Mouse (Mus musculus) thymus, postnatal 10 days (tissue): ENCODE results near the gene Stpg1.

Experiments used
- DNase-seq, 2 experiments: peaks; one replicate each; pipeline ENCODE4 v3.0.0; 2021; ENCODE audit warnings: low spot score in 2 of 2

Gene Stpg1

GRCm38 (mm10) chr4:135513865-135514264 is 19.3 kb downstream of the Stpg1 start:
- no peak for DNase-seq

DNA sequence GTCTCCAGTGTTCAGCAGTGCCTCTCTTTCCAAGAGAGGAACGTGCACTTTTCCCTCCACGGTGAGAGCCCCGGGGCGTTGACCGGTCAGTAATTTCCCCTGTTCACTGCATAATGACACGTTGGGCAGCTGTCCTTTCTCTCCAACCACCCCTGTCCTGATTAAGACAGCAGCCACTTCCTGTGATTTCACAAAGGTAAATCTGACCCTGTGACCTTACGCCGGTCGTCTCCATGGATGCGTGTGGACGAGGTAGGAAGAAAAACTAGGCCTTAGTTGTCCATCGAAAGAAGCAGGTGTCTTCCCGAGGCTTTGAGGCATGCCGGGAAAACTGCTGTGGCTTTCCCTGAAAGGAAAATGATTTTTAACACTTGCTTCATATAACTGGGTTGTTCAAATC is 20.3 kb downstream of the Stpg1 start:
- no peak for DNase-seq

- DNase-seq: peak in 1 of 2 experiments; percentile 61
Measured at GRCm38 (mm10) chr4:135516351-135517316, 22.0 kb downstream of the Stpg1 start.

DNA sequence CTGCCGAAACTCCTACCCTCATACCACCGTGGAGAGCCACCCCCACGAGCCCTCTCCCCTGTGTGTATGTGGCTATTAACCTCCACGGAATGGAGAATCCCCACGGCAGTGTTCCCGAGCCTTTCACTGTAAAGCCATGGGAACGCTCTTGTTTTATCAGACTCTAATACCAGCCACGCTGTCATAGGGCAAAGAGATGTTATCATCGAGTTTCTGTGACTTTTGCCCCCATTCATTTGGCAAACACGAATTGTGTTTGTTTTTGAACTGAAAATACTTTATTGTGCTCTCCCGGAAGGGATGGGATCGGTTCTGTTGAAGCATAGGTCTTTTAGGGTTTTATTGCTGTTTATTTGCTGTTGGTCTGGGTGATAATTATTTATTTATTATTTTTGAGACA is 23.5 kb downstream of the Stpg1 start:
- DNase-seq: no peak

DNA sequence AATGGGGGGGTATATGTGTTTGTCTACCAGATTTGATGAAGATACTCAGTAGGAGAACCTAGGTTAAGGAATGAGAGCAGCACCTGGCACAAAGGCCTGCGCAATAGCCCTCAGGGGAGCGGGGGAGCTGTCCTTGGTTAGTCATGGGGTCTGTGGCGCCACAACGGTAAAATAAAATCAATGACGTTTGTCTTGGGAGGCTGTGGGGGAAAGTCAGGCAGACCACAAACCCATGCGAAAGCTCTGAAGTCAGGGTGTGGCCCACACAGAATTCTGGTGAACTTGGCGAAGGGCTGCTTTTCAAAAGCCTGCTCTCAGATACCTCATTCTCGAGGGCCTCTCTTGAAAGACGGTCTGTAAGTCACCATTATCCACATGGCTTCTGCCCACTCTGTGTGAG is 25.8 kb downstream of the Stpg1 start:
- no peak for DNase-seq

DNA sequence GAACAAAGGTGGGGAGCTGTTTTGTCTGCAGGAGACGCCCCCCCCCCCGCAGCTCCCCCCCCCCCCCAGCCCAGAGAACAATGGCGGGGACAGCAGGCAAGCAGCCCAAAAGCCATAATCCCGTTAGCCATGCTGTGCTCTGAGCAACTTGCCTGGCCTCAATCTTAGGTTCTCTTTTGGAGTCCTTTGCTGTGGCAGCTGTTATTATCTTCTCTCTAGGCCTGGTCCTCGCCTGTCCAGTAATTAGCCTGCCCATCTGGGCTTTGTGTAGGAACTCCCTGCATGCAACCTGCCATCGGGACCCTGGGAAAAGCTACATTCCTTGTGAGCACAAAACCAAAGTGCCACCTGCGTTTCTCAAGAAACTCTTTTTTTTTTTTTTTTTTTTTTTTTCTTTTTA is 29.3 kb downstream of the Stpg1 start:
- no peak for DNase-seq

GRCm38 (mm10) chr4:135525057-135525456 is 30.5 kb downstream of the Stpg1 start:
- no peak for DNase-seq

- DNase-seq: no peak
Measured at GRCm38 (mm10) chr4:135526039-135526710, 31.6 kb downstream of the Stpg1 start.

- DNase-seq: no peak
Measured at GRCm38 (mm10) chr4:135530270-135530669, 35.7 kb downstream of the Stpg1 start.

GRCm38 (mm10) chr4:135531236-135531635 is 36.6 kb downstream of the Stpg1 start:
- DNase-seq: no peak

- no peak for DNase-seq
Measured at GRCm38 (mm10) chr4:135531771-135532613, 37.4 kb downstream of the Stpg1 start.

DNA sequence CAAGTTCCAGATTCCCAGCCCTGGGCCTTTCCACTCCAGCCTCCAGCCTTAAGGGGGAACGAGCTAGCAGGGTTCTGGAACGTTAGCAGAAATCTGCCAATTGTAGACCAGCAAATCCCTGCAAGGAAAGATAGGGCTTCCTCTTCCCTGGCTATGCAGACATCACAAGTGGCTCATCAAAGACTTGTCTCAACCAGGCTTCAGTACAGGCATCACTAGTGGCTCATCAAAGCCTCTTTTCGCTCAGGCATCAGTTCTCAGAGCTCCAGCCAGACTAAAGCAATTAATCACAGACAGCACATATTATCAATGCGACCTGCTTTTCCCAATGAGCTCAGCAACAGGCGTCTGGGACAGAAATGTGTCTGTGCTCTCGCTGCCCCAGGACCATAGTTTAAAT is 38.4 kb downstream of the Stpg1 start:
- DNase-seq: no peak

GRCm38 (mm10) chr4:135535021-135535420 is 40.4 kb downstream of the Stpg1 start:
- no peak for DNase-seq

DNA sequence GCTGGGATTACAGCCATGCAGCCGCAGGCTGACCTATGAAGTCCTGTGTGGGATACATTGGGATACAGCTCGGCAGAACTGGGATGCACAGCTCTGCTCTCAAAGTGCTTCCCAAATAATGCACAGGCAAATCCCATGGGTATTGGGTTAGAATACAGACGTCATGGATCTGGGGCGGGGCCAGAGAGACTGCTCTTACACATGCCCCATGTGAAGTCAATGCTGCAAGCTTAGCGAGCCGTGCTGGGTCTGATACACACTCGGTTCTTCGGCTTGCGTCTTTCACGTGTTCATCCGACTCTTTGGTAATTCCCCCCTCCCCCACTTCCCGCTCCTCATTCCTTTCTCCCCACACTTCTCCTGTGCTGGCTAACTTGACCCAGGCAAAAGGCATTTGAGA is 44.5 kb downstream of the Stpg1 start:
- no peak for DNase-seq

GRCm38 (mm10) chr4:135540057-135540456 is 45.5 kb downstream of the Stpg1 start:
- no peak for DNase-seq

GRCm38 (mm10) chr4:135544284-135544683 is 49.7 kb downstream of the Stpg1 start:
- no peak for DNase-seq

DNA sequence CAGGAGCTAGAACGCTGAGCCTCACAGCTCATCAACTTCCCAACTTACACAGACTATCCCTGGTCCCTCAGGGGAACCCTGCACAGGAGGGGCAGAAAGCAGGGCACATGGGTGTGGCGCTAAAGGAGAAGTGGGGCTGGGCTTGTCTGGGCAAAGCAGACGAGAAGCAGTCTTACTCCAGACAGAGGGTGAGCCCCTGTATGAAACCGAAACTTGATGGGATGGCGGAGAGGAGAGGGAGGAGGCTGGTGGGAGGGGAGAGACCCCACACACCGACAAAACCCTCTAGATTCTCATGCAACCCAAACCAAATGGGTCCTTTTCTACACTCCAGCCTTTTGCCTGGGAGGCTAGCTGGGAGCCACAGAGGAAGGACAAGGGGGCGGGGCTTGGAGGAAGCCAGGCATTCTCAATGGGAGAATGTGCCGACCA is 50.5 kb downstream of the Stpg1 start:
- DNase-seq: no peak

- no peak for DNase-seq
Measured at GRCm38 (mm10) chr4:135546008-135546407, 51.4 kb downstream of the Stpg1 start.

GRCm38 (mm10) chr4:135546793-135547192 is 52.2 kb downstream of the Stpg1 start:
- DNase-seq: no peak

- no peak for DNase-seq
Measured at GRCm38 (mm10) chr4:135547551-135547950, 53.0 kb downstream of the Stpg1 start.

DNA sequence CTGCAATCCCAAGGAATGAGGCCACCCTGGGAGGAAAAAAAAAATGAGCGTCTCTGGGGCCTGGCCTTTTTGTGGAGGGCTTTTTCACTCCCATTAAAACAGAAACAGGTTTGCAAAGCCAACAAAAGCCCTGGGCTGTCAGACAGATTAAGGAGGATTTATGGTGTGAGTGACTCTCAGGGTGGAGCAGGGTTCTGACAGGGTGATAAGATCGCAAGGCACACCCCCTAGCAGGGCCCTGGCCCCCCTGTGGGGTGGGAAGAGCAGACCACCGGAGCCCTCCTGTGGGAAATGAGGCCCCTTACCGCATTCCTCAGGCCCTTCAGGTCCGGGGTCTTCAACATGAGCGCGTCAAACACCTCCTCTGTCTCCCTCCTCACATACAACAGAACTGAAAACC is 53.5 kb downstream of the Stpg1 start:
- DNase-seq: no peak

GRCm38 (mm10) chr4:135548521-135549077 is 54.0 kb downstream of the Stpg1 start:
- no peak for DNase-seq
